Comparison of ENCODE assay signal across 20 mouse cellular contexts in genomic region chr8:110959071-110959780, GRCm38 (mm10). TPM values are rescaled to one million over a fixed set of nuclear protein-coding genes. Genes with fewer than 3 reads are reported as not detected.
DNase-seq lines count a peak whose midpoint lies in the region; ATAC-seq lines count a peak whose summit lies in the region.
"Had no signal": no experiment of that assay in that cellular context is flagged by ENCODE, and none has a peak within 500 bp of the region (broad histone marks: within the 10 kb centered on the region; RNA-seq: fewer than 3 reads in every experiment).

No protein-coding gene starts in this region.

- peaks cover 86% of the 10 kb centered on the region for H3K36me3 ChIP-seq in embryonic facial prominence, embryonic 10.5 days (replicated peaks)

- H3K4me1 ChIP-seq in embryonic facial prominence, embryonic 10.5 days = peaks cover 13% of the 10 kb centered on the region
- H3K4me1 ChIP-seq: heart, embryonic 13.5 days had no signal

- H3K9me3 ChIP-seq in embryonic facial prominence, embryonic 10.5 days = no peaks in the 10 kb centered on the region
- H3K9me3 ChIP-seq: embryonic facial prominence, embryonic 15.5 days; heart, embryonic 13.5 days; hindbrain, embryonic 13.5 days; kidney, embryonic 15.5 days had no signal

- intact Hi-C loops in left cerebral cortex, postnatal 4 days (cut with DNase I) = no loop called here

- 94% methylated on average over 12 of the region's 12 CpGs for WGBS in embryonic facial prominence, embryonic 10.5 days

- 0 out of 2 replicates have a peak, but pooled peaks have one; percentile 42 for ATAC-seq in cerebellum, adult (ENCODE audit: insufficient number of reproducible peaks, low FRiP score, low TSS enrichment)
- ATAC-seq: activated CD4-positive, CD25-positive, alpha-beta regulatory T cell, adult 4 months; forebrain, postnatal 0 days had no signal

- no peak overlapping the region for H3K4me3 ChIP-seq in embryonic facial prominence, embryonic 10.5 days
- H3K4me3 ChIP-seq: embryonic facial prominence, embryonic 15.5 days; heart, adult 2 months; heart, embryonic 13.5 days; hindbrain, embryonic 13.5 days; kidney, embryonic 15.5 days had no signal

- no peak overlapping the region for H3K27ac ChIP-seq in embryonic facial prominence, embryonic 10.5 days (replicated peaks)
- H3K27ac ChIP-seq: embryonic facial prominence, embryonic 15.5 days; heart, adult 2 months; heart, embryonic 13.5 days; hindbrain, embryonic 13.5 days; kidney, embryonic 15.5 days had no signal

- DNase-seq in cerebellum, postnatal 4 days (ENCODE audit: low spot score in 2 of 2) = no peak
- DNase-seq in left cerebral cortex, postnatal 4 days = peak; percentile 62
- no peak for DNase-seq in left cerebral cortex, adult 9 months (ENCODE audit: low spot score in 2 of 2)
- DNase-seq in cerebellum, adult 8-10 months = peak; percentile 84
- DNase-seq in cerebellum, postnatal 36 days = peak; percentile 88 to 91
- DNase-seq in ovary, adult 18-20 months (ENCODE audit: low spot score) = no peak
- DNase-seq in embryonic facial prominence, embryonic 10.5 days (ENCODE audit: low spot score) = no peak
- DNase-seq: adrenal gland, postnatal 10 days; forebrain, postnatal 0 days; gastrocnemius, postnatal 36 days; heart, adult 2 months; heart, postnatal 14 days; kidney, adult 11 months; lung, postnatal 10 days had no signal

- H3K27me3 ChIP-seq in embryonic facial prominence, embryonic 10.5 days (replicated peaks; ENCODE audit: low read depth, poor library complexity, severe bottlenecking) = no peaks in the 10 kb centered on the region
- H3K27me3 ChIP-seq: embryonic facial prominence, embryonic 15.5 days; heart, embryonic 13.5 days; hindbrain, embryonic 13.5 days; kidney, embryonic 15.5 days had no signal

RNA-seq across cellular contexts. Expression of gene Ddx19a, which starts 38.4 kb away (rescaled TPM):
- total RNA-seq in left cerebral cortex, postnatal 4 days (2021) = 10 to 100 TPM; 43.2 to 44.0 TPM
- polyA plus RNA-seq in embryonic facial prominence, embryonic 10.5 days (2016; fragmentation: Nextera tagmentation; extraction: Ambion mirVana) = 23.7 and 26.3 TPM in 2 replicates

RNA-seq across cellular contexts. Expression of gene St3gal2, which starts 39.5 kb away (rescaled TPM):
- 10 to 100 TPM; 78.9 to 80.6 TPM for total RNA-seq in left cerebral cortex, postnatal 4 days (2021)
- 34.5 and 34.8 TPM in 2 replicates for polyA plus RNA-seq in embryonic facial prominence, embryonic 10.5 days (2016; fragmentation: Nextera tagmentation; extraction: Ambion mirVana)

RNA-seq across cellular contexts. Expression of gene Fuk, which starts 56.9 kb away (rescaled TPM):
- 1 to 10 TPM; 7.8 to 7.9 TPM for total RNA-seq in left cerebral cortex, postnatal 4 days (2021)
- 16.2 and 16.5 TPM in 2 replicates for polyA plus RNA-seq in embryonic facial prominence, embryonic 10.5 days (2016; fragmentation: Nextera tagmentation; extraction: Ambion mirVana)

Comparison
In these comparisons a context has a peak if more than half of its experiments do, and no peak if none do; other contexts are left out.
1. DNase-seq: peak in left cerebral cortex, postnatal 4 days (single experiment), cerebellum, adult 8-10 months (single experiment) and cerebellum, postnatal 36 days (2 of 2); none in cerebellum, postnatal 4 days (0 of 2), left cerebral cortex, adult 9 months (0 of 2), ovary, adult 18-20 months (single experiment) and embryonic facial prominence, embryonic 10.5 days (single experiment).